In genomic region chr6:145664208-145664607, GRCm38 (mm10) we compare ENCODE assay signal across 35 mouse cellular contexts. TPM values are rescaled to one million over a fixed set of nuclear protein-coding genes. Genes with fewer than 3 reads are reported as not detected.
DNase-seq lines count a peak whose midpoint lies in the region; ATAC-seq and TF ChIP-seq lines count a peak whose summit lies in the region.
"Had no signal": no experiment of that assay in that cellular context is flagged by ENCODE, and none has a peak within 500 bp of the region (broad histone marks: within the 10 kb centered on the region; RNA-seq: fewer than 3 reads in every experiment).

No protein-coding gene starts in this region.

- H3K9ac ChIP-seq in kidney, embryonic 14.5 days (ENCODE audit: low read depth, low read length): no peak overlapping the region
- no peak overlapping the region for H3K9ac ChIP-seq in kidney, embryonic 16.5 days (replicated peaks; ENCODE audit: low read length)
- H3K9ac ChIP-seq in neural tube, embryonic 14.5 days (replicated peaks; ENCODE audit: low read depth, low read length): no peak overlapping the region
- H3K9ac ChIP-seq: embryonic facial prominence, embryonic 13.5 days; forebrain, embryonic 15.5 days; heart, embryonic 12.5 days; limb, embryonic 12.5 days; liver, embryonic 15.5 days; lung, embryonic 14.5 days had no signal

- H3K4me1 ChIP-seq in kidney, embryonic 14.5 days (ENCODE audit: control insufficient read depth, insufficient read depth, low read length): 0 out of 2 replicates have a peak, but pooled peaks cover 3% of the 10 kb centered on the region
- 0 out of 2 replicates have a peak, but pooled peaks cover 8% of the 10 kb centered on the region for H3K4me1 ChIP-seq in kidney, embryonic 16.5 days (ENCODE audit: insufficient read depth, low read length)
- no peaks in the 10 kb centered on the region for H3K4me1 ChIP-seq in neural tube, embryonic 14.5 days (ENCODE audit: control insufficient read depth, insufficient read depth, low read length)
- H3K4me1 ChIP-seq: forebrain, embryonic 10.5 days; liver, embryonic 15.5 days had no signal

- H3K4me3 ChIP-seq in kidney, embryonic 14.5 days (ENCODE audit: low read length): no peak overlapping the region
- H3K4me3 ChIP-seq in kidney, embryonic 16.5 days (ENCODE audit: low read length): no peak overlapping the region
- H3K4me3 ChIP-seq in neural tube, embryonic 14.5 days (ENCODE audit: low read depth, low read length): no peak overlapping the region
- H3K4me3 ChIP-seq: embryonic facial prominence, embryonic 13.5 days; forebrain, embryonic 10.5 days; forebrain, embryonic 15.5 days; heart, embryonic 12.5 days; limb, embryonic 12.5 days; liver, embryonic 15.5 days had no signal

- 57% methylated on average over 5 of the region's 5 CpGs for WGBS in kidney, embryonic 14.5 days
- WGBS in kidney, embryonic 16.5 days: 53% methylated on average over 5 of the region's 5 CpGs
- 42% methylated on average over 5 of the region's 5 CpGs for WGBS in neural tube, embryonic 14.5 days

- TF ChIP-seq POLR2A in brain, embryonic 14.5 days (IDR thresholded peaks at IDR 0.05; ENCODE audit: borderline replicate concordance, extremely low read depth, insufficient read depth, insufficient read length, poor library complexity, severe bottlenecking): no peak

- no peak overlapping the region for H3K4me2 ChIP-seq in kidney, embryonic 14.5 days (replicated peaks; ENCODE audit: low read depth, low read length)
- no peak overlapping the region for H3K4me2 ChIP-seq in kidney, embryonic 16.5 days (replicated peaks; ENCODE audit: low read depth, low read length)
- H3K4me2 ChIP-seq in neural tube, embryonic 14.5 days (ENCODE audit: low read depth, low read length): no peak overlapping the region
- H3K4me2 ChIP-seq: embryonic facial prominence, embryonic 13.5 days; forebrain, embryonic 15.5 days; heart, embryonic 12.5 days; limb, embryonic 12.5 days; liver, embryonic 15.5 days; lung, embryonic 14.5 days had no signal

- H3K27me3 ChIP-seq in kidney, embryonic 14.5 days (ENCODE audit: control insufficient read depth, insufficient read depth, low read length): no peaks in the 10 kb centered on the region
- no peaks in the 10 kb centered on the region for H3K27me3 ChIP-seq in kidney, embryonic 16.5 days (ENCODE audit: insufficient read depth, low read length)
- H3K27me3 ChIP-seq in neural tube, embryonic 14.5 days (ENCODE audit: control insufficient read depth, insufficient read depth, low read length): no peaks in the 10 kb centered on the region
- H3K27me3 ChIP-seq: embryonic facial prominence, embryonic 13.5 days; forebrain, embryonic 15.5 days; heart, embryonic 12.5 days; limb, embryonic 12.5 days; liver, embryonic 15.5 days had no signal

- DNase-seq in heart, adult 11 months: peak; percentile 83
- no peak for DNase-seq in heart, postnatal 36 days
- peak; percentile 30 for DNase-seq in brain, embryonic 14.5 days (ENCODE audit: low read depth)
- DNase-seq in ovary, postnatal 36 days (ENCODE audit: low spot score): no peak
- DNase-seq: adrenal gland, postnatal 25 days; cerebellum, adult 18-20 months; cerebellum, postnatal 25 days; gastrocnemius, postnatal 25 days; heart, adult 18-20 months; kidney, adult 8-10 months; kidney, postnatal 14 days; layer of hippocampus, adult 9-11 months; lung, embryonic 14.5 days; lung, postnatal 14 days; right cerebral cortex, postnatal 14 days; thymus, postnatal 4 days had no signal

- 0 out of 2 replicates have a peak, but pooled peaks cover 3% of the 10 kb centered on the region for H3K9me3 ChIP-seq in kidney, embryonic 14.5 days (ENCODE audit: control insufficient read depth, low read length)
- H3K9me3 ChIP-seq in kidney, embryonic 16.5 days (ENCODE audit: low read length): peaks cover 6% of the 10 kb centered on the region; the same call in 1 of the 2 replicates
- no peaks in the 10 kb centered on the region for H3K9me3 ChIP-seq in neural tube, embryonic 14.5 days (ENCODE audit: control insufficient read depth, low read length)
- H3K9me3 ChIP-seq: embryonic facial prominence, embryonic 13.5 days; forebrain, embryonic 10.5 days; forebrain, embryonic 15.5 days; liver, embryonic 15.5 days had no signal

- no peaks in the 10 kb centered on the region for H3K36me3 ChIP-seq in kidney, embryonic 14.5 days (ENCODE audit: control insufficient read depth, insufficient read depth, low read length)
- H3K36me3 ChIP-seq in kidney, embryonic 16.5 days (ENCODE audit: insufficient read depth, low read length): no peaks in the 10 kb centered on the region
- H3K36me3 ChIP-seq in neural tube, embryonic 14.5 days (ENCODE audit: control insufficient read depth, insufficient read depth, low read length): no peaks in the 10 kb centered on the region
- H3K36me3 ChIP-seq: embryonic facial prominence, embryonic 13.5 days; forebrain, embryonic 10.5 days; forebrain, embryonic 15.5 days; G1E; heart, embryonic 12.5 days; limb, embryonic 12.5 days; liver, embryonic 15.5 days had no signal

- intact Hi-C loops in heart, postnatal 36 days (cut with DNase I): no loop called here

- peak; percentile 12; the same call in 1 of the 2 replicates for ATAC-seq in kidney, embryonic 14.5 days (ENCODE audit: low FRiP score, low TSS enrichment)
- ATAC-seq in kidney, embryonic 16.5 days (ENCODE audit: low FRiP score, low TSS enrichment): no peak
- peak; percentile 54; the same call in 1 of the 2 replicates for ATAC-seq in neural tube, embryonic 14.5 days (ENCODE audit: low read depth)
- ATAC-seq: forebrain, embryonic 15.5 days; intestine, embryonic 16.5 days; midbrain, embryonic 16.5 days had no signal

- no peak for TF ChIP-seq CTCF in brain, embryonic 14.5 days (IDR thresholded peaks at IDR 0.05; ENCODE audit: borderline replicate concordance, extremely low read depth, insufficient read depth, insufficient read length)

- H3K27ac ChIP-seq in kidney, embryonic 14.5 days (ENCODE audit: low read depth, low read length): no peak overlapping the region
- H3K27ac ChIP-seq in kidney, embryonic 16.5 days (ENCODE audit: low read length): no peak overlapping the region
- no peak overlapping the region for H3K27ac ChIP-seq in neural tube, embryonic 14.5 days (ENCODE audit: low read depth, low read length)
- H3K27ac ChIP-seq: embryonic facial prominence, embryonic 13.5 days; forebrain, embryonic 10.5 days; forebrain, embryonic 15.5 days; limb, embryonic 12.5 days; liver, embryonic 15.5 days had no signal

RNA-seq across cellular contexts. Expression of gene Tuba3b, which starts 48.7 kb away (rescaled TPM):
- total RNA-seq in heart, postnatal 36 days (2021): under 1 TPM in 1 of 2 experiments, not detected in 1; 0.38 TPM
- not detected in 2 replicates for polyA plus RNA-seq in kidney, embryonic 14.5 days (2014; fragmentation: Nextera tagmentation; extraction: Ambion mirVana)
- 0.31 TPM in 1 of 2 replicates, not detected in the other for polyA plus RNA-seq in kidney, embryonic 16.5 days (2015; fragmentation: Nextera tagmentation; extraction: Ambion mirVana)
- polyA plus RNA-seq in brain, embryonic 14.5 days (2012; rRNA removed): not detected in 2 replicates
- polyA plus RNA-seq in neural tube, embryonic 14.5 days (2014; fragmentation: Nextera tagmentation; extraction: Ambion mirVana): not detected in 2 replicates
- total RNA-seq: adrenal gland, postnatal 25 days; G1E; gastrocnemius, adult 18-20 months; gastrocnemius, postnatal 25 days; left cerebral cortex, postnatal 10 days; liver, adult 2 months; neutrophil, adult 5-6 weeks had no signal
- polyA plus RNA-seq: embryonic facial prominence, embryonic 13.5 days; forebrain, embryonic 10.5 days; forebrain, embryonic 15.5 days; frontal cortex, adult 2 months; G1E; heart, embryonic 12.5 days; intestine, embryonic 16.5 days; limb, embryonic 12.5 days; liver, adult 2 months; lung, embryonic 14.5 days; midbrain, embryonic 16.5 days; small intestine, adult 2 months; stomach, embryonic 14.5 days had no signal

RNA-seq across cellular contexts. Expression of gene Lmntd1, which starts 50.1 kb away (rescaled TPM):
- total RNA-seq in heart, postnatal 36 days (2021): 1 to 10 TPM; 1.2 to 2.5 TPM
- 1.5 and 2.0 TPM in 2 replicates for polyA plus RNA-seq in kidney, embryonic 14.5 days (2014; fragmentation: Nextera tagmentation; extraction: Ambion mirVana)
- polyA plus RNA-seq in kidney, embryonic 16.5 days (2015; fragmentation: Nextera tagmentation; extraction: Ambion mirVana): 1.6 and 1.8 TPM in 2 replicates
- 0.81 and 1.3 TPM in 2 replicates for polyA plus RNA-seq in brain, embryonic 14.5 days (2012; rRNA removed)
- polyA plus RNA-seq in neural tube, embryonic 14.5 days (2014; fragmentation: Nextera tagmentation; extraction: Ambion mirVana): 0.16 and 1.5 TPM in 2 replicates
- total RNA-seq: gastrocnemius, adult 18-20 months; liver, adult 2 months had no signal
- polyA plus RNA-seq: G1E; liver, adult 2 months; liver, embryonic 15.5 days; small intestine, adult 2 months had no signal

Comparison
In these comparisons a context has a peak if more than half of its experiments do, and no peak if none do; other contexts are left out.
1. DNase-seq: peak in heart, adult 11 months (single experiment) and brain, embryonic 14.5 days (single experiment); none in heart, postnatal 36 days (0 of 2) and ovary, postnatal 36 days (single experiment).